Mouse (Mus musculus): ENCODE data around the gene Fam8a1.

GRCm38 (mm10) chr13:46627841-46628240, 41.5 kb upstream of the Fam8a1 start:
- TF ChIP-seq GATA1 (IDR thresholded peaks at IDR 0.05; ENCODE audit: low read depth, low read length) (no peak), BHLHE40 (IDR thresholded peaks at IDR 0.05; ENCODE audit: borderline replicate concordance, low read depth, low read length) (no peak), TAL1 (IDR thresholded peaks at IDR 0.05; ENCODE audit: low read length) (no peak)

All from MEL (cell line).